Mouse (Mus musculus): ENCODE measurements around the gene Xlr3c. TPM values are rescaled to one million over a fixed set of nuclear protein-coding genes. Genes with fewer than 3 reads are reported as not detected.

Gene Xlr3c
- polyA plus RNA-seq (2012; rRNA removed; ENCODE audit: low replicate concordance), result 0.13 and 0.29 TPM in 2 replicates

GRCm38 (mm10) chrX:73265270-73265669 is at the start of gene Xlr3c:
Gene Xlr3c (minus strand): TSS chrX:73265390.

GRCm38 (mm10) chrX:73292876-73293275 is 27.7 kb upstream of the Xlr3c start, which contains the start of the genes Xlr5a and Xlr5c:
Gene Xlr5a (minus strand): TSS chrX:73292976.
Gene Xlr5c (minus strand): TSS chrX:73292976.

GRCm38 (mm10) chrX:73242821-73243325 is 22.3 kb downstream of the Xlr3c start, which contains the start of gene Xlr4c:
Gene Xlr4c (minus strand): TSS chrX:73243130.

GRCm38 (mm10) chrX:73227914-73228605 is 37.1 kb downstream of the Xlr3c start, which contains the start of gene F8a:
Gene F8a (plus strand): TSS chrX:73228291.

GRCm38 (mm10) chrX:73213819-73214564 is 51.2 kb downstream of the Xlr3c start, which contains the start of gene Xlr4b:
Gene Xlr4b (plus strand): TSS chrX:73214333.

Other genes with a start within 250 kb of the Xlr3c start
- not detected in 2 replicates for gene Pnma5, start 228.3 kb downstream of the Xlr3c start, polyA plus RNA-seq (2012; rRNA removed; ENCODE audit: low replicate concordance)
- gene Pnma3, start 200.6 kb downstream of the Xlr3c start, polyA plus RNA-seq (2012; rRNA removed; ENCODE audit: low replicate concordance), result 0.18 TPM in 1 of 2 replicates, not detected in the other
- 0.17 TPM in 1 of 2 replicates, not detected in the other for gene Xlr4a, start 182.9 kb downstream of the Xlr3c start, polyA plus RNA-seq (2012; rRNA removed; ENCODE audit: low replicate concordance)
- gene Xlr3a, start 168.3 kb downstream of the Xlr3c start, polyA plus RNA-seq (2012; rRNA removed; ENCODE audit: low replicate concordance), result 0.40 and 1.2 TPM in 2 replicates
- 0.08 and 0.09 TPM in 2 replicates for gene Gm14685, start 148.3 kb downstream of the Xlr3c start, polyA plus RNA-seq (2012; rRNA removed; ENCODE audit: low replicate concordance)
- not detected in 2 replicates for gene Xlr5b, start 116.6 kb downstream of the Xlr3c start, polyA plus RNA-seq (2012; rRNA removed; ENCODE audit: low replicate concordance)
- gene DXBay18, start 115.9 kb downstream of the Xlr3c start, polyA plus RNA-seq (2012; rRNA removed; ENCODE audit: low replicate concordance), result not detected in 2 replicates
- not detected in 2 replicates for gene Spin2d, start 88.4 kb downstream of the Xlr3c start, polyA plus RNA-seq (2012; rRNA removed; ENCODE audit: low replicate concordance)
- 0.82 and 4.4 TPM in 2 replicates for gene Xlr3b, start 73.2 kb downstream of the Xlr3c start, polyA plus RNA-seq (2012; rRNA removed; ENCODE audit: low replicate concordance)
- gene Xlr4b, start 51.1 kb downstream of the Xlr3c start, polyA plus RNA-seq (2012; rRNA removed; ENCODE audit: low replicate concordance), result 0.48 and 1.5 TPM in 2 replicates
- gene F8a, start 37.1 kb downstream of the Xlr3c start, polyA plus RNA-seq (2012; rRNA removed; ENCODE audit: low replicate concordance), result 7.5 and 8.9 TPM in 2 replicates
- gene Xlr4c, start 22.3 kb downstream of the Xlr3c start, polyA plus RNA-seq (2012; rRNA removed; ENCODE audit: low replicate concordance), result 0.40 TPM in 1 of 2 replicates, not detected in the other
- gene Xlr5a, start 27.6 kb upstream of the Xlr3c start, polyA plus RNA-seq (2012; rRNA removed; ENCODE audit: low replicate concordance), result not detected in 2 replicates
- gene Xlr5c, start 27.6 kb upstream of the Xlr3c start, polyA plus RNA-seq (2012; rRNA removed; ENCODE audit: low replicate concordance), result not detected in 2 replicates
- not detected in 2 replicates for gene Gm45015, start 71.5 kb upstream of the Xlr3c start, polyA plus RNA-seq (2012; rRNA removed; ENCODE audit: low replicate concordance)
- 11.0 and 24.4 TPM in 2 replicates for gene Zfp275, start 77.2 kb upstream of the Xlr3c start, polyA plus RNA-seq (2012; rRNA removed; ENCODE audit: low replicate concordance)
- 0.27 and 0.37 TPM in 2 replicates for gene Gm18336, start 133.3 kb upstream of the Xlr3c start, polyA plus RNA-seq (2012; rRNA removed; ENCODE audit: low replicate concordance)
- 0.03 and 0.05 TPM in 2 replicates for gene Zfp92, start 145.7 kb upstream of the Xlr3c start, polyA plus RNA-seq (2012; rRNA removed; ENCODE audit: low replicate concordance)
- 0.36 TPM in 1 of 2 replicates, not detected in the other for gene Trex2, start 170.0 kb upstream of the Xlr3c start, polyA plus RNA-seq (2012; rRNA removed; ENCODE audit: low replicate concordance)
- gene Haus7, start 193.7 kb upstream of the Xlr3c start, polyA plus RNA-seq (2012; rRNA removed; ENCODE audit: low replicate concordance), result 23.5 and 24.7 TPM in 2 replicates
- 345 and 430 TPM in 2 replicates for gene Bgn, start 218.2 kb upstream of the Xlr3c start, polyA plus RNA-seq (2012; rRNA removed; ENCODE audit: low replicate concordance)
- gene Atp2b3, start 237.7 kb upstream of the Xlr3c start, polyA plus RNA-seq (2012; rRNA removed; ENCODE audit: low replicate concordance), result 0.04 and 0.08 TPM in 2 replicates

Measured in subcutaneous adipose tissue, adult 2 months (tissue).